Mouse (Mus musculus): Measurements from ENCODE around the gene Tada3. TPM values are rescaled to one million over a fixed set of nuclear protein-coding genes. Genes with fewer than 3 reads are reported as not detected.

The Tada3 gene
- polyA plus RNA-seq (2012; rRNA removed), result 67.8 and 70.8 TPM in 2 replicates

- TF ChIP-seq POLR2A (IDR thresholded peaks at IDR 0.05; ENCODE audit: borderline replicate concordance, extremely low read depth, insufficient read depth, insufficient read length, poor library complexity, severe bottlenecking) (peak; percentile 49; the same call in 1 of the 2 replicates), CTCF (IDR thresholded peaks at IDR 0.05; ENCODE audit: borderline replicate concordance, extremely low read depth, insufficient read depth, insufficient read length) (no peak)
- DNase-seq (ENCODE audit: low read depth), result peak; percentile 97
These were observed at the start of gene Tada3, which contains the start of gene Arpc4 for GRCm38 (mm10) chr6:113377496-113378385. Gene Tada3, minus strand, starts transcription at chr6:113377883. Gene Arpc4, plus strand, starts transcription at chr6:113378115.

- DNase-seq (ENCODE audit: low read depth), result peak; percentile 22
- TF ChIP-seq POLR2A (IDR thresholded peaks at IDR 0.05; ENCODE audit: borderline replicate concordance, extremely low read depth, insufficient read depth, insufficient read length, poor library complexity, severe bottlenecking) (no peak), CTCF (IDR thresholded peaks at IDR 0.05; ENCODE audit: borderline replicate concordance, extremely low read depth, insufficient read depth, insufficient read length) (peak; percentile 67; the same call in 1 of the 2 replicates)
These were observed 49.7 kb upstream of the Tada3 start for GRCm38 (mm10) chr6:113427397-113427796.

- TF ChIP-seq POLR2A (IDR thresholded peaks at IDR 0.05; ENCODE audit: borderline replicate concordance, extremely low read depth, insufficient read depth, insufficient read length, poor library complexity, severe bottlenecking) (no peak), CTCF (IDR thresholded peaks at IDR 0.05; ENCODE audit: borderline replicate concordance, extremely low read depth, insufficient read depth, insufficient read length) (no peak)
- no peak for DNase-seq (ENCODE audit: low read depth)
These were observed 49.0 kb upstream of the Tada3 start for GRCm38 (mm10) chr6:113426696-113427095.

GRCm38 (mm10) chr6:113424187-113424586 is 46.5 kb upstream of the Tada3 start:
- TF ChIP-seq POLR2A (IDR thresholded peaks at IDR 0.05; ENCODE audit: borderline replicate concordance, extremely low read depth, insufficient read depth, insufficient read length, poor library complexity, severe bottlenecking), result no peak
- TF ChIP-seq CTCF (IDR thresholded peaks at IDR 0.05; ENCODE audit: borderline replicate concordance, extremely low read depth, insufficient read depth, insufficient read length), result no peak
- no peak for DNase-seq (ENCODE audit: low read depth)

- TF ChIP-seq CTCF (IDR thresholded peaks at IDR 0.05; ENCODE audit: borderline replicate concordance, extremely low read depth, insufficient read depth, insufficient read length) (no peak), POLR2A (IDR thresholded peaks at IDR 0.05; ENCODE audit: borderline replicate concordance, extremely low read depth, insufficient read depth, insufficient read length, poor library complexity, severe bottlenecking) (no peak)
- no peak for DNase-seq (ENCODE audit: low read depth)
These were observed 45.3 kb upstream of the Tada3 start for GRCm38 (mm10) chr6:113423000-113423399.

- peak; percentile 99 for DNase-seq (ENCODE audit: low read depth)
- TF ChIP-seq POLR2A (IDR thresholded peaks at IDR 0.05; ENCODE audit: borderline replicate concordance, extremely low read depth, insufficient read depth, insufficient read length, poor library complexity, severe bottlenecking) (peak; percentile 68; the same call in 1 of the 2 replicates), CTCF (IDR thresholded peaks at IDR 0.05; ENCODE audit: borderline replicate concordance, extremely low read depth, insufficient read depth, insufficient read length) (no peak)
These were observed 41.5 kb upstream of the Tada3 start, which contains the start of gene Rpusd3 for GRCm38 (mm10) chr6:113419199-113419587. Gene Rpusd3, minus strand, starts transcription at chr6:113419340.

- no peak for DNase-seq (ENCODE audit: low read depth)
- no peak for TF ChIP-seq POLR2A (IDR thresholded peaks at IDR 0.05; ENCODE audit: borderline replicate concordance, extremely low read depth, insufficient read depth, insufficient read length, poor library complexity, severe bottlenecking)
- no peak for TF ChIP-seq CTCF (IDR thresholded peaks at IDR 0.05; ENCODE audit: borderline replicate concordance, extremely low read depth, insufficient read depth, insufficient read length)
These were observed 40.9 kb upstream of the Tada3 start for GRCm38 (mm10) chr6:113418441-113419198.

- TF ChIP-seq POLR2A (IDR thresholded peaks at IDR 0.05; ENCODE audit: borderline replicate concordance, extremely low read depth, insufficient read depth, insufficient read length, poor library complexity, severe bottlenecking) (no peak), CTCF (IDR thresholded peaks at IDR 0.05; ENCODE audit: borderline replicate concordance, extremely low read depth, insufficient read depth, insufficient read length) (no peak)
These were observed 38.7 kb upstream of the Tada3 start for GRCm38 (mm10) chr6:113416416-113416815.

GRCm38 (mm10) chr6:113410001-113410400 is 32.3 kb upstream of the Tada3 start:
- TF ChIP-seq POLR2A (IDR thresholded peaks at IDR 0.05; ENCODE audit: borderline replicate concordance, extremely low read depth, insufficient read depth, insufficient read length, poor library complexity, severe bottlenecking), result no peak
- TF ChIP-seq CTCF (IDR thresholded peaks at IDR 0.05; ENCODE audit: borderline replicate concordance, extremely low read depth, insufficient read depth, insufficient read length), result no peak
- no peak for DNase-seq (ENCODE audit: low read depth)

More at GRCm38 (mm10) chr6:113416416-113416815, 38.7 kb upstream of the Tada3 start:
- no peak for DNase-seq (ENCODE audit: low read depth)

- no peak for TF ChIP-seq POLR2A (IDR thresholded peaks at IDR 0.05; ENCODE audit: borderline replicate concordance, extremely low read depth, insufficient read depth, insufficient read length, poor library complexity, severe bottlenecking)
- TF ChIP-seq CTCF (IDR thresholded peaks at IDR 0.05; ENCODE audit: borderline replicate concordance, extremely low read depth, insufficient read depth, insufficient read length), result peak; percentile 33; the same call in 1 of the 2 replicates
- no peak for DNase-seq (ENCODE audit: low read depth)
These were observed 29.0 kb upstream of the Tada3 start for GRCm38 (mm10) chr6:113406683-113407082.

GRCm38 (mm10) chr6:113405483-113405882 is 27.8 kb upstream of the Tada3 start:
- DNase-seq (ENCODE audit: low read depth), result no peak
- TF ChIP-seq CTCF (IDR thresholded peaks at IDR 0.05; ENCODE audit: borderline replicate concordance, extremely low read depth, insufficient read depth, insufficient read length), result no peak
- TF ChIP-seq POLR2A (IDR thresholded peaks at IDR 0.05; ENCODE audit: borderline replicate concordance, extremely low read depth, insufficient read depth, insufficient read length, poor library complexity, severe bottlenecking), result no peak

Data from brain, embryonic 14.5 days (tissue).